Mouse (Mus musculus) liver, embryonic 11.5 days (tissue): ENCODE data around the gene Dync1h1. TPM values are rescaled to one million over a fixed set of nuclear protein-coding genes. Genes with fewer than 3 reads are reported as not detected.

Source experiments
- ATAC-seq: fragments of 200-750 bp; cut with Nextera tagmentation; replicated peaks from 2 replicates; pipeline ENCODE4 v1.8.0; 2017; ENCODE audit warnings: moderate number of reproducible peaks, mild to moderate bottlenecking, moderate TSS enrichment, moderate library complexity; ENCODE audit not compliant: low FRiP score
- DNase-seq: peaks from one replicate; pipeline ENCODE4 v3.0.0-alpha.2; 2017; ENCODE audit warnings: low spot score
- H3K27ac ChIP-seq: fragments of 300-500 bp; sonication (generic); 2 replicates; pipeline ENCODE4 v1.5.1; 2014; ENCODE audit warnings: mild to moderate bottlenecking, low read depth, low read length, control low read depth
- H3K27me3 ChIP-seq: fragments of 300-500 bp; sonication (generic); replicated peaks from 2 replicates; pipeline ENCODE4 v1.6.1; 2014; ENCODE audit warnings: low read length, mixed read lengths; ENCODE audit not compliant: control insufficient read depth, insufficient read depth
- H3K36me3 ChIP-seq: fragments of 300-500 bp; sonication (generic); 2 replicates; pipeline ENCODE4 v1.6.1; 2014; ENCODE audit warnings: mild to moderate bottlenecking, low read length, moderate library complexity, mixed read lengths; ENCODE audit not compliant: control insufficient read depth, insufficient read depth
- H3K4me1 ChIP-seq: fragments of 300-500 bp; sonication (generic); replicated peaks from 2 replicates; pipeline ENCODE4 v1.6.1; 2014; ENCODE audit warnings: low read length, mixed read lengths; ENCODE audit not compliant: control insufficient read depth, insufficient read depth
- H3K4me2 ChIP-seq: fragments of 300-500 bp; sonication (generic); 2 replicates; pipeline ENCODE4 v1.6.1; 2014; ENCODE audit warnings: mild to moderate bottlenecking, control low read depth, moderate library complexity
- H3K4me3 ChIP-seq: fragments of 300-500 bp; sonication (generic); 2 replicates; pipeline ENCODE4 v1.5.1; 2014; ENCODE audit warnings: low read depth, low read length, control low read depth
- H3K9ac ChIP-seq: fragments of 300-500 bp; sonication (generic); 2 replicates; pipeline ENCODE4 v1.6.1; 2014; ENCODE audit warnings: low read depth, low read length, control low read depth
- H3K9me3 ChIP-seq: fragments of 300-500 bp; sonication (generic); 2 replicates; pipeline ENCODE4 v1.6.1; 2016; ENCODE audit warnings: low read length, inconsistent platforms, mixed read lengths; ENCODE audit not compliant: control insufficient read depth
- WGBS: fragments of 180-500 bp; shearing (Covaris S2); extraction: QIAGEN DNeasy Blood & Tissue Kit; methylation state at CpG from one replicate; pipeline ENCODE4 v1.1.7; 2014; 5-methylcytosine and 5-hydroxymethylcytosine counted together
- polyA plus RNA-seq: library from polyadenylated mRNA; unstranded; fragments of >200 nt; fragmentation: Nextera tagmentation; extraction: Ambion mirVana; gene quantifications from 2 replicates; pipeline ENCODE4 v1.2.1, GENCODE M21; 2014

Dync1h1 gene
- polyA plus RNA-seq, 1 experiment from 2014 or later, result 38.9 TPM

- 94% methylated on average over 12 of the region's 12 CpGs for WGBS
- no peak for ATAC-seq
- H3K4me1 ChIP-seq, result no peaks in the 10 kb centered on the region
Observed at GRCm38 (mm10) chr12:110636293-110636692, 35.0 kb downstream of the Dync1h1 start.

GRCm38 (mm10) chr12:110637507-110638114, 36.4 kb downstream of the Dync1h1 start:
- DNase-seq, result no peak
- Histone ChIP-seq H3K36me3 (peaks cover 88% of the 10 kb centered on the region), H3K9ac (no peak overlapping the region), H3K4me3 (no peak overlapping the region), H3K4me2 (no peak overlapping the region), H3K4me1 (no peaks in the 10 kb centered on the region), H3K9me3 (no peaks in the 10 kb centered on the region), H3K27ac (no peak overlapping the region), H3K27me3 (no peaks in the 10 kb centered on the region)
- 95% methylated on average over 13 of the region's 13 CpGs for WGBS
- no peak for ATAC-seq

More at GRCm38 (mm10) chr12:110636293-110636692, 35.0 kb downstream of the Dync1h1 start:
- H3K27ac ChIP-seq, result no peak overlapping the region
- H3K27me3 ChIP-seq, result no peaks in the 10 kb centered on the region
- no peaks in the 10 kb centered on the region for H3K9me3 ChIP-seq
- H3K4me2 ChIP-seq, result no peak overlapping the region
- no peak for DNase-seq
- H3K36me3 ChIP-seq, result peaks cover 88% of the 10 kb centered on the region
- H3K9ac ChIP-seq, result no peak overlapping the region
- no peak overlapping the region for H3K4me3 ChIP-seq

- H3K9me3 ChIP-seq, result no peaks in the 10 kb centered on the region
- no peak for ATAC-seq
Observed at GRCm38 (mm10) chr12:110650241-110650641, 49.0 kb downstream of the Dync1h1 start.

GRCm38 (mm10) chr12:110651464-110651863, 50.2 kb downstream of the Dync1h1 start:
- 97% methylated on average over 17 of the region's 17 CpGs for WGBS
- DNase-seq (no peak), ATAC-seq (no peak)

More at GRCm38 (mm10) chr12:110650241-110650641, 49.0 kb downstream of the Dync1h1 start:
- no peak overlapping the region for H3K27ac ChIP-seq
- H3K36me3 ChIP-seq, result peaks cover 74% of the 10 kb centered on the region
- WGBS, result 87% methylated on average over 8 of the region's 8 CpGs
- H3K4me2 ChIP-seq, result no peak overlapping the region
- no peak overlapping the region for H3K4me3 ChIP-seq
- H3K4me1 ChIP-seq, result no peaks in the 10 kb centered on the region
- H3K9ac ChIP-seq, result no peak overlapping the region
- no peaks in the 10 kb centered on the region for H3K27me3 ChIP-seq
- no peak for DNase-seq

GRCm38 (mm10) chr12:110661746-110662145, 60.5 kb downstream of the Dync1h1 start:
- Histone ChIP-seq H3K36me3 (peaks cover 88% of the 10 kb centered on the region), H3K4me2 (no peak overlapping the region), H3K9me3 (no peaks in the 10 kb centered on the region), H3K4me1 (no peaks in the 10 kb centered on the region), H3K27ac (no peak overlapping the region), H3K9ac (no peak overlapping the region), H3K27me3 (no peaks in the 10 kb centered on the region), H3K4me3 (no peak overlapping the region)
- DNase-seq, result no peak
- no peak for ATAC-seq
- 92% methylated on average over 14 of the region's 14 CpGs for WGBS

More at GRCm38 (mm10) chr12:110651464-110651863, 50.2 kb downstream of the Dync1h1 start:
- no peaks in the 10 kb centered on the region for H3K27me3 ChIP-seq
- no peak overlapping the region for H3K4me3 ChIP-seq
- H3K27ac ChIP-seq, result no peak overlapping the region
- H3K4me1 ChIP-seq, result no peaks in the 10 kb centered on the region
- H3K9ac ChIP-seq, result no peak overlapping the region
- H3K36me3 ChIP-seq, result peaks cover 80% of the 10 kb centered on the region
- no peaks in the 10 kb centered on the region for H3K9me3 ChIP-seq
- no peak overlapping the region for H3K4me2 ChIP-seq

- DNase-seq (no peak), ATAC-seq (no peak)
- 89% methylated on average over 13 of the region's 13 CpGs for WGBS
- no peaks in the 10 kb centered on the region for H3K4me1 ChIP-seq
- H3K4me2 ChIP-seq, result no peak overlapping the region
- H3K36me3 ChIP-seq, result peaks cover 51% of the 10 kb centered on the region
- no peaks in the 10 kb centered on the region for H3K9me3 ChIP-seq
- H3K27me3 ChIP-seq, result no peaks in the 10 kb centered on the region
- H3K4me3 ChIP-seq, result no peak overlapping the region
- no peak overlapping the region for H3K27ac ChIP-seq
- no peak overlapping the region for H3K9ac ChIP-seq
Observed at GRCm38 (mm10) chr12:110667466-110668077, 66.3 kb downstream of the Dync1h1 start.

GRCm38 (mm10) chr12:110674243-110674642, 73.0 kb downstream of the Dync1h1 start:
- Histone ChIP-seq H3K27me3 (no peaks in the 10 kb centered on the region), H3K36me3 (no peaks in the 10 kb centered on the region), H3K4me3 (no peak overlapping the region), H3K9me3 (no peaks in the 10 kb centered on the region), H3K27ac (no peak overlapping the region), H3K9ac (no peak overlapping the region), H3K4me1 (no peaks in the 10 kb centered on the region), H3K4me2 (no peak overlapping the region)
- 42% methylated on average over 5 of the region's 5 CpGs for WGBS
- no peak for DNase-seq
- no peak for ATAC-seq

GRCm38 (mm10) chr12:110681191-110681590, 79.9 kb downstream of the Dync1h1 start:
- no peaks in the 10 kb centered on the region for H3K27me3 ChIP-seq
- no peak overlapping the region for H3K4me2 ChIP-seq
- no peaks in the 10 kb centered on the region for H3K36me3 ChIP-seq
- 53% methylated on average over 7 of the region's 7 CpGs for WGBS
- no peak overlapping the region for H3K9ac ChIP-seq
- no peak overlapping the region for H3K27ac ChIP-seq
- no peak overlapping the region for H3K4me3 ChIP-seq
- H3K4me1 ChIP-seq, result no peaks in the 10 kb centered on the region
- DNase-seq (no peak), ATAC-seq (no peak)
- H3K9me3 ChIP-seq, result no peaks in the 10 kb centered on the region

- no peak overlapping the region for H3K4me2 ChIP-seq
- WGBS, result 59% methylated on average over 3 of the region's 3 CpGs
- H3K27ac ChIP-seq, result no peak overlapping the region
- no peaks in the 10 kb centered on the region for H3K4me1 ChIP-seq
- ATAC-seq, result no peak
- H3K9ac ChIP-seq, result no peak overlapping the region
- H3K9me3 ChIP-seq, result no peaks in the 10 kb centered on the region
- no peak for DNase-seq
- no peaks in the 10 kb centered on the region for H3K27me3 ChIP-seq
- H3K4me3 ChIP-seq, result no peak overlapping the region
- H3K36me3 ChIP-seq, result no peaks in the 10 kb centered on the region
Observed at GRCm38 (mm10) chr12:110681878-110682277, 80.6 kb downstream of the Dync1h1 start.
